Mouse (Mus musculus) kidney, postnatal 0 days (tissue): Measurements from ENCODE around the gene Nsl1. TPM values are rescaled to one million over a fixed set of nuclear protein-coding genes. Genes with fewer than 3 reads are reported as not detected.

Source experiments
- ATAC-seq: fragments of 200-750 bp; cut with Nextera tagmentation; replicated peaks from 2 replicates; pipeline ENCODE4 v1.8.0; 2017; ENCODE audit warnings: low read depth, moderate number of reproducible peaks, moderate TSS enrichment, moderate library complexity; ENCODE audit not compliant: low FRiP score
- DNase-seq: peaks from one replicate; pipeline ENCODE4 v3.0.0-alpha.2; 2016; ENCODE audit warnings: low spot score
- H3K27ac ChIP-seq: fragments of 300-500 bp; sonication (generic); 2 replicates; pipeline ENCODE4 v1.5.1; 2014; ENCODE audit warnings: mild to moderate bottlenecking
- H3K27me3 ChIP-seq: fragments of 300-500 bp; sonication (generic); 2 replicates; pipeline ENCODE4 v1.6.1; 2014; ENCODE audit warnings: low read length, mixed read lengths; ENCODE audit not compliant: insufficient read depth
- H3K36me3 ChIP-seq: fragments of 300-500 bp; sonication (generic); 2 replicates; pipeline ENCODE4 v1.6.1; 2014; ENCODE audit warnings: low read length, mixed read lengths; ENCODE audit not compliant: insufficient read depth
- H3K4me1 ChIP-seq: fragments of 300-500 bp; sonication (generic); replicated peaks from 2 replicates; pipeline ENCODE4 v1.6.1; 2014; ENCODE audit warnings: antibody characterized with exemption, low read length, mixed read lengths; ENCODE audit not compliant: insufficient read depth
- H3K4me2 ChIP-seq: fragments of 300-500 bp; sonication (generic); 2 replicates; pipeline ENCODE4 v1.6.1; 2014; ENCODE audit warnings: mild to moderate bottlenecking, low read length, moderate library complexity, mixed read lengths
- H3K4me3 ChIP-seq: fragments of 300-500 bp; sonication (generic); replicated peaks from 2 replicates; pipeline ENCODE4 v1.5.1; 2014; ENCODE audit warnings: low read depth, low read length
- H3K9ac ChIP-seq: fragments of 300-500 bp; sonication (generic); 2 replicates; pipeline ENCODE4 v1.6.1; 2014; ENCODE audit warnings: low read depth, low read length
- H3K9me3 ChIP-seq: fragments of 300-500 bp; sonication (generic); replicated peaks from 2 replicates; pipeline ENCODE4 v1.6.1; 2016; ENCODE audit warnings: low read length, inconsistent platforms, mixed read lengths
- CTCF ChIP-seq: IDR thresholded peaks from 2 replicates; pipeline ENCODE4 v1.5.1; 2016; ENCODE audit warnings: antibody characterized with exemption, low read depth, mild to moderate bottlenecking, moderate library complexity
- WGBS: fragments of 180-500 bp; shearing (Covaris S2); extraction: QIAGEN DNeasy Blood & Tissue Kit; methylation state at CpG from one replicate; pipeline ENCODE4 v1.1.7; 2014; 5-methylcytosine and 5-hydroxymethylcytosine counted together
- polyA plus RNA-seq: library from polyadenylated mRNA; unstranded; fragments of >200 nt; fragmentation: Nextera tagmentation; extraction: Ambion mirVana; gene quantifications from 2 replicates; pipeline ENCODE4 v1.2.1, GENCODE M21; 2015

Gene Nsl1
- polyA plus RNA-seq, 1 experiment from 2014 or later, result 8.6 TPM

GRCm38 (mm10) chr1:191123696-191124095, 60.9 kb downstream of the Nsl1 start:
- ATAC-seq (no peak), DNase-seq (no peak)
- H3K4me3 ChIP-seq, result no peak overlapping the region
- H3K4me1 ChIP-seq, result no peaks in the 10 kb centered on the region
- no peaks in the 10 kb centered on the region for H3K36me3 ChIP-seq
- TF ChIP-seq CTCF, result no peak
- 84% methylated on average over 2 of the region's 2 CpGs for WGBS
- H3K27me3 ChIP-seq, result no peaks in the 10 kb centered on the region
- no peak overlapping the region for H3K27ac ChIP-seq
- H3K9me3 ChIP-seq, result no peaks in the 10 kb centered on the region
- no peak overlapping the region for H3K9ac ChIP-seq
- no peak overlapping the region for H3K4me2 ChIP-seq

GRCm38 (mm10) chr1:191124288-191124687, 61.5 kb downstream of the Nsl1 start:
- 72% methylated on average over 4 of the region's 4 CpGs for WGBS
- H3K36me3 ChIP-seq, result no peaks in the 10 kb centered on the region
- H3K27ac ChIP-seq, result no peak overlapping the region
- no peaks in the 10 kb centered on the region for H3K27me3 ChIP-seq
- no peak for TF ChIP-seq CTCF
- H3K9me3 ChIP-seq, result no peaks in the 10 kb centered on the region
- H3K4me2 ChIP-seq, result no peak overlapping the region
- H3K4me1 ChIP-seq, result no peaks in the 10 kb centered on the region
- ATAC-seq (no peak), DNase-seq (no peak)
- no peak overlapping the region for H3K4me3 ChIP-seq
- H3K9ac ChIP-seq, result no peak overlapping the region

- Histone ChIP-seq H3K27ac (no peak overlapping the region), H3K4me2 (peak overlapping the region; percentile 52), H3K9me3 (no peaks in the 10 kb centered on the region), H3K36me3 (no peaks in the 10 kb centered on the region), H3K4me1 (no peaks in the 10 kb centered on the region), H3K4me3 (no peak overlapping the region; the same call in 1 of the 2 replicates), H3K27me3 (no peaks in the 10 kb centered on the region), H3K9ac (0 out of 2 replicates have a peak overlapping the region, but pooled peaks have one; percentile 6)
- DNase-seq, result peak; percentile 71
- peak; percentile 86 for TF ChIP-seq CTCF
- WGBS, result 17% methylated on average over 38 of the region's 38 CpGs
- ATAC-seq, result peak; percentile 65
Observed at GRCm38 (mm10) chr1:191125811-191126638, 63.2 kb downstream of the Nsl1 start.

- no peaks in the 10 kb centered on the region for H3K9me3 ChIP-seq
- TF ChIP-seq CTCF, result no peak
- H3K9ac ChIP-seq, result no peak overlapping the region
- no peak for DNase-seq
- no peak overlapping the region for H3K4me3 ChIP-seq
- 89% methylated on average over 2 of the region's 2 CpGs for WGBS
- no peaks in the 10 kb centered on the region for H3K4me1 ChIP-seq
- ATAC-seq, result no peak
- no peak overlapping the region for H3K4me2 ChIP-seq
- no peaks in the 10 kb centered on the region for H3K36me3 ChIP-seq
- H3K27me3 ChIP-seq, result no peaks in the 10 kb centered on the region
- H3K27ac ChIP-seq, result no peak overlapping the region
Observed at GRCm38 (mm10) chr1:191131692-191132091, 68.9 kb downstream of the Nsl1 start.

GRCm38 (mm10) chr1:191132240-191132639, 69.4 kb downstream of the Nsl1 start:
- peak; percentile 40 for DNase-seq
- H3K9ac ChIP-seq, result no peak overlapping the region
- no peaks in the 10 kb centered on the region for H3K9me3 ChIP-seq
- no peak overlapping the region for H3K4me3 ChIP-seq
- H3K4me2 ChIP-seq, result no peak overlapping the region
- H3K27ac ChIP-seq, result no peak overlapping the region
- H3K27me3 ChIP-seq, result no peaks in the 10 kb centered on the region
- no peak for ATAC-seq
- TF ChIP-seq CTCF, result no peak
- H3K36me3 ChIP-seq, result no peaks in the 10 kb centered on the region
- WGBS, result 62% methylated on average over 5 of the region's 5 CpGs
- no peaks in the 10 kb centered on the region for H3K4me1 ChIP-seq

GRCm38 (mm10) chr1:191132934-191133333, 70.1 kb downstream of the Nsl1 start:
- DNase-seq (peak; percentile 34), ATAC-seq (no peak)
- Histone ChIP-seq H3K27ac (no peak overlapping the region), H3K36me3 (no peaks in the 10 kb centered on the region), H3K4me3 (no peak overlapping the region), H3K27me3 (no peaks in the 10 kb centered on the region), H3K9ac (no peak overlapping the region), H3K4me1 (no peaks in the 10 kb centered on the region), H3K4me2 (no peak overlapping the region), H3K9me3 (no peaks in the 10 kb centered on the region)
- WGBS, result 51% methylated on average over 5 of the region's 5 CpGs
- no peak for TF ChIP-seq CTCF

- H3K4me3 ChIP-seq, result no peak overlapping the region
- H3K4me1 ChIP-seq, result no peaks in the 10 kb centered on the region
- no peaks in the 10 kb centered on the region for H3K9me3 ChIP-seq
- DNase-seq (no peak), ATAC-seq (no peak)
- WGBS, result 48% methylated on average over 4 of the region's 4 CpGs
- no peaks in the 10 kb centered on the region for H3K27me3 ChIP-seq
- no peak overlapping the region for H3K27ac ChIP-seq
- no peak overlapping the region for H3K4me2 ChIP-seq
- no peak for TF ChIP-seq CTCF
- no peak overlapping the region for H3K9ac ChIP-seq
- no peaks in the 10 kb centered on the region for H3K36me3 ChIP-seq
Observed at GRCm38 (mm10) chr1:191135406-191135805, 72.6 kb downstream of the Nsl1 start.

Other genes starting within 250 kb of the Nsl1 start
- 9.4 and 10.2 TPM in 2 replicates for gene Rps6kc1, start 151.2 kb upstream of the Nsl1 start, polyA plus RNA-seq
- 43.8 and 45.6 TPM in 2 replicates for gene Angel2, start 137.9 kb upstream of the Nsl1 start, polyA plus RNA-seq
- gene Vash2, start 83.7 kb upstream of the Nsl1 start, polyA plus RNA-seq, result 14.0 and 15.7 TPM in 2 replicates
- gene Flvcr1, start 36.9 kb upstream of the Nsl1 start, polyA plus RNA-seq, result 7.5 and 7.9 TPM in 2 replicates
- not detected in 2 replicates for gene Spata45, start 26.4 kb upstream of the Nsl1 start, polyA plus RNA-seq
- gene Tatdn3, start 80 bp upstream of the Nsl1 start, polyA plus RNA-seq, result 15.6 and 16.1 TPM in 2 replicates
- 10.5 and 12.5 TPM in 2 replicates for gene Batf3, start 34.8 kb downstream of the Nsl1 start, polyA plus RNA-seq
- gene Fam71a, start 101.8 kb downstream of the Nsl1 start, polyA plus RNA-seq, result not detected in 2 replicates
- 3.2 and 4.0 TPM in 2 replicates for gene Atf3, start 155.0 kb downstream of the Nsl1 start, polyA plus RNA-seq